Comparison of ENCODE assay signal across 8 mouse cellular contexts in genomic region chr10:128081807-128082476, GRCm38 (mm10). TPM values are rescaled to one million over a fixed set of nuclear protein-coding genes. Genes with fewer than 3 reads are reported as not detected.
DNase-seq lines count a peak whose midpoint lies in the region; ATAC-seq and TF ChIP-seq lines count a peak whose summit lies in the region.

No protein-coding gene starts in this region.

- peaks cover 23% of the 10 kb centered on the region for H3K4me1 ChIP-seq in kidney, embryonic 16.5 days (ENCODE audit: insufficient read depth, low read length)
- peaks cover 5% of the 10 kb centered on the region for H3K4me1 ChIP-seq in cortical plate, adult 2 months (ENCODE audit: control insufficient read depth, insufficient read depth, low read length)
- H3K4me1 ChIP-seq in intestine, embryonic 14.5 days (replicated peaks; ENCODE audit: control insufficient read depth, insufficient read depth, low read length) = peaks cover 13% of the 10 kb centered on the region; the same call in 1 of the 2 replicates
- H3K4me1 ChIP-seq in neural tube, embryonic 13.5 days (replicated peaks) = peaks cover 24% of the 10 kb centered on the region

- no peak for TF ChIP-seq POLR2A in cortical plate, adult 2 months (IDR thresholded peaks at IDR 0.05; ENCODE audit: extremely low read depth, insufficient read depth, low read length)

- peak overlapping the region; percentile 91 for H3K27ac ChIP-seq in kidney, embryonic 16.5 days (ENCODE audit: low read length)
- no peak overlapping the region; the same call in 1 of the 2 replicates for H3K27ac ChIP-seq in cortical plate, adult 2 months (ENCODE audit: insufficient read depth, low read length)
- H3K27ac ChIP-seq in intestine, embryonic 14.5 days (ENCODE audit: low read depth) = peak overlapping the region; percentile 3; the same call in 1 of the 2 replicates
- peak overlapping the region; percentile 85; the same call in 1 of the 2 replicates for H3K27ac ChIP-seq in neural tube, embryonic 13.5 days (replicated peaks)

- H3K9me3 ChIP-seq in kidney, embryonic 16.5 days (ENCODE audit: low read length) = no peaks in the 10 kb centered on the region
- no peaks in the 10 kb centered on the region for H3K9me3 ChIP-seq in intestine, embryonic 14.5 days (ENCODE audit: control insufficient read depth, low read length)
- no peaks in the 10 kb centered on the region for H3K9me3 ChIP-seq in neural tube, embryonic 13.5 days

- 53% methylated on average over 6 of the region's 6 CpGs for WGBS in kidney, embryonic 16.5 days
- 49% methylated on average over 6 of the region's 6 CpGs for WGBS in intestine, embryonic 14.5 days
- 60% methylated on average over 6 of the region's 6 CpGs for whole genome bisulfite sequencing in neural tube, embryonic 13.5 days

- peak overlapping the region; percentile 82 for H3K9ac ChIP-seq in kidney, embryonic 16.5 days (replicated peaks; ENCODE audit: low read length)
- H3K9ac ChIP-seq in intestine, embryonic 14.5 days (ENCODE audit: low read length) = peak overlapping the region; percentile 67
- peak overlapping the region; percentile 79 for H3K9ac ChIP-seq in neural tube, embryonic 13.5 days

- no peak for TF ChIP-seq CTCF in cortical plate, adult 2 months (IDR thresholded peaks at IDR 0.05; ENCODE audit: extremely low read depth, insufficient read depth, low read length)

- no peak for ATAC-seq in kidney, embryonic 16.5 days (ENCODE audit: low FRiP score, low TSS enrichment)
- ATAC-seq in intestine, embryonic 14.5 days (replicated peaks; ENCODE audit: low FRiP score, low TSS enrichment, low read depth) = no peak
- no peak for ATAC-seq in neural tube, embryonic 13.5 days (ENCODE audit: low read depth)

- peak overlapping the region; percentile 79 for H3K4me2 ChIP-seq in kidney, embryonic 16.5 days (replicated peaks; ENCODE audit: low read depth, low read length)
- H3K4me2 ChIP-seq in intestine, embryonic 14.5 days (ENCODE audit: low read length) = peak overlapping the region; percentile 68
- H3K4me2 ChIP-seq in neural tube, embryonic 13.5 days = peak overlapping the region; percentile 74

- peaks cover 34% of the 10 kb centered on the region for H3K36me3 ChIP-seq in kidney, embryonic 16.5 days (ENCODE audit: insufficient read depth, low read length)
- peaks cover 41% of the 10 kb centered on the region for H3K36me3 ChIP-seq in intestine, embryonic 14.5 days (ENCODE audit: control insufficient read depth, insufficient read depth, low read length)
- H3K36me3 ChIP-seq in neural tube, embryonic 13.5 days = peaks cover 35% of the 10 kb centered on the region

- no peak for DNase-seq in kidney, adult 9 months
- no peak for DNase-seq in intestine, embryonic 14.5 days (ENCODE audit: low spot score)
- DNase-seq in adrenal gland, adult 8-10 months = no peak
- DNase-seq in gastrocnemius, adult 18-20 months (ENCODE audit: low spot score) = no peak
- DNase-seq in spleen, postnatal 36 days (ENCODE audit: low spot score in 2 of 2) = no peak

- H3K4me3 ChIP-seq in kidney, embryonic 16.5 days (ENCODE audit: low read length) = peak overlapping the region; percentile 89
- H3K4me3 ChIP-seq in cortical plate, adult 2 months (ENCODE audit: insufficient read depth, low read length) = peak overlapping the region; percentile 87
- H3K4me3 ChIP-seq in intestine, embryonic 14.5 days (ENCODE audit: low read depth, low read length) = peak overlapping the region; percentile 100
- peak overlapping the region; percentile 85 for H3K4me3 ChIP-seq in neural tube, embryonic 13.5 days

- H3K27me3 ChIP-seq in kidney, embryonic 16.5 days (ENCODE audit: insufficient read depth, low read length) = no peaks in the 10 kb centered on the region
- H3K27me3 ChIP-seq in intestine, embryonic 14.5 days (replicated peaks; ENCODE audit: control insufficient read depth, insufficient read depth, low read length) = no peaks in the 10 kb centered on the region
- no peaks in the 10 kb centered on the region for H3K27me3 ChIP-seq in neural tube, embryonic 13.5 days

RNA-seq across cellular contexts. Expression of gene Atp5b, which starts 1.1 kb away (rescaled TPM):
- polyA plus RNA-seq in kidney, embryonic 16.5 days (2015; fragmentation: Nextera tagmentation; extraction: Ambion mirVana) = 3,411 and 3,412 TPM in 2 replicates
- 1,438 and 1,451 TPM in 2 replicates for polyA plus RNA-seq in cortical plate, adult 2 months (2012; rRNA removed)
- 2,618 and 2,654 TPM in 2 replicates for polyA plus RNA-seq in intestine, embryonic 14.5 days (2014; fragmentation: Nextera tagmentation; extraction: Ambion mirVana)
- polyA plus RNA-seq in neural tube, embryonic 13.5 days (2015; fragmentation: Nextera tagmentation; extraction: Ambion mirVana) = 2,119 and 2,171 TPM in 2 replicates
- total RNA-seq in adrenal gland, adult 8-10 months (2022) = 1,000 to 10,000 TPM; 1,737 to 2,601 (median 2,176) TPM
- 1,000 to 10,000 TPM; 3,383 to 3,450 TPM for total RNA-seq in gastrocnemius, adult 18-20 months (2021)

RNA-seq across cellular contexts. Expression of gene Baz2a, which starts 9.4 kb away (rescaled TPM):
- 10.9 and 14.3 TPM in 2 replicates for polyA plus RNA-seq in kidney, embryonic 16.5 days (2015; fragmentation: Nextera tagmentation; extraction: Ambion mirVana)
- 30.2 and 32.1 TPM in 2 replicates for polyA plus RNA-seq in cortical plate, adult 2 months (2012; rRNA removed)
- 23.7 and 26.2 TPM in 2 replicates for polyA plus RNA-seq in intestine, embryonic 14.5 days (2014; fragmentation: Nextera tagmentation; extraction: Ambion mirVana)
- polyA plus RNA-seq in neural tube, embryonic 13.5 days (2015; fragmentation: Nextera tagmentation; extraction: Ambion mirVana) = 10.9 and 12.2 TPM in 2 replicates
- total RNA-seq in adrenal gland, adult 8-10 months (2022) = 10 to 100 TPM; 52.9 to 78.0 (median 62.7) TPM
- total RNA-seq in gastrocnemius, adult 18-20 months (2021) = 10 to 100 TPM; 12.4 to 13.9 TPM

RNA-seq across cellular contexts. Expression of gene Ptges3, which starts 23.2 kb away (rescaled TPM):
- 409 and 441 TPM in 2 replicates for polyA plus RNA-seq in kidney, embryonic 16.5 days (2015; fragmentation: Nextera tagmentation; extraction: Ambion mirVana)
- 66.9 and 67.7 TPM in 2 replicates for polyA plus RNA-seq in cortical plate, adult 2 months (2012; rRNA removed)
- 465 and 489 TPM in 2 replicates for polyA plus RNA-seq in intestine, embryonic 14.5 days (2014; fragmentation: Nextera tagmentation; extraction: Ambion mirVana)
- 448 and 456 TPM in 2 replicates for polyA plus RNA-seq in neural tube, embryonic 13.5 days (2015; fragmentation: Nextera tagmentation; extraction: Ambion mirVana)
- total RNA-seq in adrenal gland, adult 8-10 months (2022) = 100 to 1,000 TPM; 128 to 203 (median 146) TPM
- total RNA-seq in gastrocnemius, adult 18-20 months (2021) = 10 to 100 TPM; 72.1 to 87.9 TPM

RNA-seq across cellular contexts. Expression of gene Naca, which starts 46.6 kb away (rescaled TPM):
- polyA plus RNA-seq in kidney, embryonic 16.5 days (2015; fragmentation: Nextera tagmentation; extraction: Ambion mirVana) = 667 and 704 TPM in 2 replicates
- 175 and 177 TPM in 2 replicates for polyA plus RNA-seq in cortical plate, adult 2 months (2012; rRNA removed)
- polyA plus RNA-seq in intestine, embryonic 14.5 days (2014; fragmentation: Nextera tagmentation; extraction: Ambion mirVana) = 929 and 986 TPM in 2 replicates
- 612 and 618 TPM in 2 replicates for polyA plus RNA-seq in neural tube, embryonic 13.5 days (2015; fragmentation: Nextera tagmentation; extraction: Ambion mirVana)
- total RNA-seq in adrenal gland, adult 8-10 months (2022) = 100 to 1,000 TPM; 560 to 666 (median 578) TPM
- 100 to 1,000 TPM; 382 to 392 TPM for total RNA-seq in gastrocnemius, adult 18-20 months (2021)
